Mouse (Mus musculus): ENCODE results near the gene Fgg.
A peak's percentile ranks its signal among the peaks of the same experiment; 100 is the strongest.

Gene Fgg

GRCm38 (mm10) chr3:83007557-83007956 is at the start of gene Fgg:
TSS of gene Fgg (plus strand) at chr3:83007724.
- DNase-seq, result no peak

DNA sequence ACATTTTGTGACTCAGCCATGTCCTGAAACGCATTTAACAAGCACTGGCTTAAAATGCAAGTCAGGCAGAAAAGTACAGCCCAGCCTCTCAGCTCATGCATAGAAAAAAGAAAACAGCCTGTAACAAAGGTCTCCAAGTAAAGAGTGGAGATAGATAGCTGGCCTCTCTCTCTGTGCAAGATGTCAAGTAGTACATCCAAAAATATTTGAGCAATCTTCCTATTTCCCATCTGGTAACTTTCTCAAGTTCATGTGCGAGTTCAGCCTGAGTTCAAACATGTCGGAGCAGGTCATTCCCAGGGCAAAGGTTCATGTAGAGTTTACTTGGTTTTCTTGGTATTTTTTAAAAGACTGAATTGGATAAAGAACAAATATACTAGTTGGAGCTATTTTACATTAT is 36.5 kb upstream of the Fgg start:
- DNase-seq, result no peak

DNA sequence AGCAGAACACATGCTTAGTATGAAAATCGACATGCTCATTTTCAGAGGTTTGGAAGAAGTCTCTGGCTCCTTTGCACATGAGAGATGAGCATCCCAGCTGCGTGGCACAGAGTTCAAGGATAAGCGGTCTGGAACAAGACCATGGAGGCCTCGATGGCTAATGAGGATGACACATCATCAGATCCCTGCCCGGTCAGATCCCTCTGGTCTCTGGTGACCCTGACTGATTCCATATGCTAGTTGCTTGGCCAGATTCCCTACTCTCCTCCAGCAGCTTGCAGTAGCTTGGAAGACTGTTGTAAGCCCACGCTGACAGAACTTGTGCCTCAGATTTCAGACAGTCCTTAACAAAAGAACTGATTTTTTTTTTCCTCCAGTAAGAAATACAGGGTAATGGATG is 26.7 kb upstream of the Fgg start:
- peak; percentile 84 to 86 for DNase-seq

GRCm38 (mm10) chr3:82981861-82982260 is 25.7 kb upstream of the Fgg start:
- peak; percentile 42 to 64 for DNase-seq

DNA sequence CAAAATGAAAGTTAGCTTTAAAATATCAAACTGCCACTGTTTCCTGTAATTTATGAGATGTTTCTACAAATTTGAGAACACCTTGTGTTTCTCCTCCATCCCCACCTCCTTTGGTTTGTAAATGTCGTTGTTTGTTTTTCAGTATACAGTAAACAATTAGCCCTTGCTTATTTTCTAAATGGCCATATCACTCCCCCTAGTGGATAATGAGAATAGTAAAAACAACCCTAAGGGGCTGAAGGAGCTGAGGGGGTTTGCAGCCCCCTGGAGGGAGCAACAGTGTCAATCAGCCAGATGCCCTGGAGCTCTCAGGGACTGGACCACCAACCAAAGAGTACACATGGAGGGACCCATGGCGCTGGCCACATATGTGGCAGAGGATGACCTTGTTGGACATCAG is 22.7 kb upstream of the Fgg start:
- DNase-seq, result no peak

DNA sequence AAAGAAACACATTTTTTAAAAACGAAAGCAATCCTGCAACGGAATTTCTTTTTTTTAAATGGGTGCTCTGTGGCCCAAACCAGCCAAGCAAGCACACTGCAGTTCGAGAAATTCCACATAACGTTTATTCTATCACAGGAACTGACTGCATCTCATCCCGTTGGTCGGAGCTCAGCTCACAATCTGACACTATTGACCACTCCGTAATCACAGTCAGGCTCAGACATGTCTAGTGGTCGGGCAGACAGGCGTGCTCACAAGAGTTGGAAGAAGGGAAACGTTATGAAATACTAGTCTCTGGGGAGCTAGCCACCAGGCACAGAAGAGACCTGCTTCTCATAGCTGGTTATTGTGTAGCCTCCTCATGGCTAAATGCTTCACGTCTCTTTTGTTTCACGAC is 15.6 kb upstream of the Fgg start:
- DNase-seq, result no peak

DNA sequence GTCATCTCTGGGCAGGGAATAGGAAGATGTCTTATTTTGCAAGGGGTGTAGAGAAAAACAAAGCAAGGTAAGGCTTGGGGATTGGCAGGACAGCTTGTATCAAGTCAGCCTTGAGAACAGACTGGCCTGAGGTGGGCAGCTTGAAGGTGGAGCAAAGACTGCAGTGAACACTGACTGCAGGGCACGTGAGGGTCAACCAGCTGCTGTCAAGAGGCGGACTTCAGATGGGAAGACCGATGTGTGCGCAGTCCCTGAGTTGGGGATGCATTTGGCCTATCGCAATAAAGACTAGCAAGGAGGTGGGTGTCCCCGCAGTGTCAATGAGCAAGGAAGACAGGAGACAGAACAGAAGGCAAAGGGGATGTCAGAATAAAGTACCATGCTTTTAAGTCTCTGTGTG is 14.6 kb upstream of the Fgg start:
- DNase-seq, result no peak

- DNase-seq, result peak; percentile 82 to 84
These were observed 12.2 kb upstream of the Fgg start for GRCm38 (mm10) chr3:82995368-82995767.

- DNase-seq, result no peak
These were observed 10.9 kb upstream of the Fgg start for GRCm38 (mm10) chr3:82996656-82997055.

DNA sequence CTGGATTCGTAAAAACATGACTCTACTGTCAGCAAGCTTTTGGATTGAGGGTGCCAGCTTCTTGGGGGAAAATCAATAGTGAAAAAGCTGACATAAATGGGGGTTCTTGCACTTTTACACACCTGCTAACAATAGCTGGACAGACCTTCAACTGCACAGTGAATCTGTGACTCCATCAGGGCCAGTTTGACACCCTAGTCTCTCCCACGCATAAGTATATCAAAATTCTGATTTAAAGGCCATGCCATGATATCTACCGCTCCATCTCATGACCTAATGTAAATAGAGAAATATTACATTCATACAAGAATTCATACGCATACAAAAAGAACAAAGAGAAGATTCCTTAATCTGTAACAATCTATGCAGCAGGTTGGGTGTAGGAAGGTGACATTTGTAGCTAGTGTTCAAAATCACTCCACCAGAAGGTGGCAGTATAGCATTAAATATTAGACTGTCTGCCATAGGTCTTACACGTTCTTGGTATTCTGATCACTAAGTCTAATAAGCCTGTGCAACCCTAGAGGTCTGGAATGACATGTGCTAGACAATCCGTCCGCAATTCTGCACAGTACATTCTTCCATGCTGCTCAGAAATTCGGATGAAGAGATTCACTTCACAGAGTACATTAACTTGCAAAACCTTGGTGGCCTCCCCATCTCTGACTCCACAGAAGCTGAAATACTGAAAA is 8.6 kb upstream of the Fgg start:
- DNase-seq, result peak; percentile 74 to 90

- no peak for DNase-seq
These were observed 7.5 kb upstream of the Fgg start for GRCm38 (mm10) chr3:82999995-83000394.

GRCm38 (mm10) chr3:83002191-83002590 is 5.3 kb upstream of the Fgg start:
- peak; percentile 61 to 73 for DNase-seq

DNA sequence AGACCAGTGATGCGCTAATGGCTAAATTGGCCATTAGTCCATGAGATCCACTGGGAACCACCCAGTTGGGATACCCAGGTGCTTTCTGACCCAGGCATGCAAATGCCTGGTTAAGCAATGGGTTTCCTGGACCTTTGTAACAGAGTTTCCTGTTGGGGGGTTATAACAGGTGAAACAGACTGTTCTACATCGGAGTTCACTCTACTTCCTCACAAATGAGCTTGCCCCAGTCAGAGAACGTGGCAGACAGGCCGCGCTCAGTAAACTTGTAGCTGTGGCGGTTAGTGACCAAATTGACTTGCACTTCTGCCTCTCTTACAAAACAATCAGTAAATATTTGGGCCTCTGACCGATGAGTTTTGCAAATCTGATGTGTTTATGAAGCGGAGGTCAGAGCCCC is 4.5 kb upstream of the Fgg start:
- DNase-seq, result no peak

- no peak for DNase-seq
These were observed 2.7 kb upstream of the Fgg start for GRCm38 (mm10) chr3:83004801-83005200.

GRCm38 (mm10) chr3:83010291-83010690 is 2.8 kb downstream of the Fgg start:
- no peak for DNase-seq

DNA sequence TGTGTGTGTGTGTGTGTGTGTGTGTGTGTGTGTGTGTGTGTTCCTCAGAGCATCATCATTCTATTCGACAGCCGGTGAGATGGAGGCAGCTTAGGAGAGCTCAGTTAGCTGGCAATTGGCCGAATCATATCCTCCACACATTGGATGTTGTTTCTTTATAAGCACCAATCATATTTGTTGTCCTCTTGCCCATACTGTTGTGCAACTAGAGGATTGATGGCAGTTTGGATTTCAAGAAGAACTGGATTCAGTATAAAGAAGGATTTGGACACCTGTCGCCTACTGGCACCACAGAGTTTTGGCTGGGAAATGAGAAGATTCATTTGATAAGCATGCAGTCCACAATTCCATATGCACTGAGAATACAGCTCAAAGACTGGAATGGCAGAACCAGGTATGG is 3.6 kb downstream of the Fgg start:
- no peak for DNase-seq

GRCm38 (mm10) chr3:83011565-83011964 is 4.0 kb downstream of the Fgg start:
- no peak for DNase-seq

DNA sequence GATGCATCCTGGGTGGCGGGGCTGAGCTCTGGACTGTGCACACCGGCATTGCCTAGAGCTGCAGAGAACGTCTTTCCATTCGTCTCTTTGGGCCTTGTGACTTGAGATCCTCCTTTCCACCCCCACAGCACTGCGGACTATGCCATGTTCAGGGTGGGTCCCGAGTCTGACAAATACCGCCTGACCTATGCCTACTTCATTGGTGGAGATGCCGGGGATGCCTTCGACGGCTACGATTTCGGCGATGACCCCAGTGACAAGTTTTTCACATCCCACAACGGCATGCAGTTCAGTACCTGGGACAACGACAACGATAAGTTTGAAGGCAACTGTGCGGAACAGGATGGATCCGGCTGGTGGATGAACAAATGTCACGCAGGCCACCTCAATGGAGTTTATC is 5.1 kb downstream of the Fgg start:
- DNase-seq, result no peak

- no peak for DNase-seq
These were observed 6.4 kb downstream of the Fgg start for GRCm38 (mm10) chr3:83013951-83014350.

- no peak for DNase-seq
These were observed 8.7 kb downstream of the Fgg start for GRCm38 (mm10) chr3:83016236-83016635.

GRCm38 (mm10) chr3:83020387-83020786 is 12.9 kb downstream of the Fgg start:
- DNase-seq, result no peak

- no peak for DNase-seq
These were observed 13.7 kb downstream of the Fgg start for GRCm38 (mm10) chr3:83021176-83021575.

DNA sequence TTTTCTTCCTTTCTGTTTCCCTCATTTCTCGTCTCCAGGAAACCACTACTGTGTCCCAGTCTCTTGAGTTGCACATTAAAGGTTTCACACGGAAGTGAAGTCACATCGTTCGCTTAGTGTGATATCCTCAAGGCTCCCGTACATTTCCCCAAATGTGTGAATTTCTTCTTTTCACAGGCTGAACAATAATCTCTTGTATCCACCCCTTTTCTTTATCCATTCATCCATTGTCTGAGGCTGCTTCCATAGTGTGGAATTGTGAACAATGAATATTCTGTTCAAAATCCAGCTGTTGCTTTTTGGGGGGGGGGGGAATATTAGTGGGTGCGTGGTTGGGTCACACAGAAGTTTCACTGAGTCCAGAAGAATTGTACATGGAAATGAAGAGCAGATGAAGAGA is 17.5 kb downstream of the Fgg start:
- no peak for DNase-seq

GRCm38 (mm10) chr3:83025475-83026301 is 18.2 kb downstream of the Fgg start, which contains the start of gene Fga:
TSS of gene Fga (plus strand) at chr3:83026076.
- no peak for DNase-seq
